In genomic region chr7:112512257-112512656, GRCm38 (mm10) we compare ENCODE assay signal across 26 mouse cellular contexts.
DNase-seq lines count a peak whose midpoint lies in the region; ATAC-seq lines count a peak whose summit lies in the region.
"Had no signal": no experiment of that assay in that cellular context is flagged by ENCODE, and none has a peak within 500 bp of the region (broad histone marks: within the 10 kb centered on the region; RNA-seq: fewer than 3 reads in every experiment).

No protein-coding gene starts in this region.

- H3K36me3 ChIP-seq in forebrain, embryonic 10.5 days (replicated peaks), result no peaks in the 10 kb centered on the region
- no peaks in the 10 kb centered on the region for H3K36me3 ChIP-seq in forebrain, embryonic 11.5 days (ENCODE audit: control insufficient read depth, insufficient read depth, low read length)
- no peaks in the 10 kb centered on the region for H3K36me3 ChIP-seq in heart, embryonic 15.5 days
- H3K36me3 ChIP-seq in midbrain, embryonic 10.5 days, result no peaks in the 10 kb centered on the region
- H3K36me3 ChIP-seq in midbrain, embryonic 11.5 days (ENCODE audit: control insufficient read depth, insufficient read depth, low read length), result no peaks in the 10 kb centered on the region
- H3K36me3 ChIP-seq: hindbrain, embryonic 15.5 days; intestine, embryonic 15.5 days; limb, embryonic 12.5 days; liver, embryonic 12.5 days; neural tube, embryonic 12.5 days had no signal

- H3K4me3 ChIP-seq in forebrain, embryonic 10.5 days, result no peak overlapping the region
- H3K4me3 ChIP-seq in forebrain, embryonic 11.5 days (ENCODE audit: low read depth, low read length), result no peak overlapping the region
- no peak overlapping the region for H3K4me3 ChIP-seq in heart, embryonic 15.5 days
- H3K4me3 ChIP-seq in midbrain, embryonic 10.5 days, result no peak overlapping the region
- no peak overlapping the region for H3K4me3 ChIP-seq in midbrain, embryonic 11.5 days (ENCODE audit: low read depth, low read length)
- H3K4me3 ChIP-seq: hindbrain, embryonic 15.5 days; intestine, embryonic 15.5 days; limb, embryonic 12.5 days; liver, embryonic 12.5 days; neural tube, embryonic 12.5 days had no signal

- DNase-seq in forebrain, embryonic 10.5 days (ENCODE audit: extremely low spot score, low spot score), result no peak
- no peak for DNase-seq in forebrain, embryonic 11.5 days (ENCODE audit: low spot score)
- no peak for DNase-seq in heart, postnatal 4 days
- no peak for DNase-seq in midbrain, embryonic 10.5 days (ENCODE audit: low spot score)
- no peak for DNase-seq in midbrain, embryonic 11.5 days (ENCODE audit: low spot score, missing footprints)
- DNase-seq in right cerebral cortex, adult 2 months (ENCODE audit: low spot score in 2 of 2), result no peak
- DNase-seq in left cerebral cortex, adult 11 months (ENCODE audit: low spot score), result no peak
- DNase-seq: cerebellum, adult 11 months; cerebellum, adult 9-11 months; gastrocnemius, postnatal 25 days; heart, postnatal 36 days; kidney, adult 8-10 months; kidney, postnatal 10 days; lung, adult 2 months; lung, postnatal 14 days; midbrain, embryonic 14.5 days; right cerebral cortex, postnatal 25 days; spleen, adult 18-20 months; thymus, postnatal 14 days had no signal

- 0 out of 2 replicates have a peak, but pooled peaks cover 5% of the 10 kb centered on the region for H3K27me3 ChIP-seq in forebrain, embryonic 10.5 days (ENCODE audit: poor library complexity, severe bottlenecking)
- no peaks in the 10 kb centered on the region for H3K27me3 ChIP-seq in forebrain, embryonic 11.5 days (ENCODE audit: control insufficient read depth, insufficient read depth, low read length)
- no peaks in the 10 kb centered on the region for H3K27me3 ChIP-seq in heart, embryonic 15.5 days
- no peaks in the 10 kb centered on the region for H3K27me3 ChIP-seq in midbrain, embryonic 10.5 days (ENCODE audit: low read depth, poor library complexity, severe bottlenecking)
- no peaks in the 10 kb centered on the region for H3K27me3 ChIP-seq in midbrain, embryonic 11.5 days (ENCODE audit: control insufficient read depth, insufficient read depth, low read length)
- H3K27me3 ChIP-seq: hindbrain, embryonic 15.5 days; intestine, embryonic 15.5 days; liver, embryonic 12.5 days; neural tube, embryonic 12.5 days had no signal

- H3K9ac ChIP-seq in forebrain, embryonic 11.5 days (ENCODE audit: low read length), result no peak overlapping the region
- no peak overlapping the region for H3K9ac ChIP-seq in heart, embryonic 15.5 days
- no peak overlapping the region for H3K9ac ChIP-seq in midbrain, embryonic 11.5 days (ENCODE audit: low read length)
- H3K9ac ChIP-seq: hindbrain, embryonic 15.5 days; intestine, embryonic 15.5 days; limb, embryonic 12.5 days; liver, embryonic 12.5 days; neural tube, embryonic 12.5 days had no signal

- ATAC-seq in forebrain, embryonic 11.5 days (replicated peaks; ENCODE audit: low FRiP score), result no peak
- peak; percentile 52; the same call in 1 of the 2 replicates for ATAC-seq in heart, embryonic 15.5 days (replicated peaks; ENCODE audit: insufficient number of reproducible peaks, insufficient read depth, low FRiP score, low read depth)
- no peak for ATAC-seq in midbrain, embryonic 11.5 days (ENCODE audit: low FRiP score)
- ATAC-seq: forebrain, embryonic 16.5 days; intestine, embryonic 15.5 days; liver, embryonic 12.5 days had no signal

- H3K4me1 ChIP-seq in forebrain, embryonic 10.5 days, result peaks cover 54% of the 10 kb centered on the region
- 0 out of 2 replicates have a peak, but pooled peaks cover 4% of the 10 kb centered on the region for H3K4me1 ChIP-seq in forebrain, embryonic 11.5 days (replicated peaks; ENCODE audit: control insufficient read depth, insufficient read depth, low read length)
- peaks cover 47% of the 10 kb centered on the region for H3K4me1 ChIP-seq in heart, embryonic 15.5 days (replicated peaks)
- H3K4me1 ChIP-seq in midbrain, embryonic 10.5 days, result peaks cover 53% of the 10 kb centered on the region
- peaks cover 15% of the 10 kb centered on the region for H3K4me1 ChIP-seq in midbrain, embryonic 11.5 days (ENCODE audit: control insufficient read depth, insufficient read depth, low read length)

- peak overlapping the region; percentile 53; the same call in 1 of the 2 replicates for H3K27ac ChIP-seq in forebrain, embryonic 10.5 days
- H3K27ac ChIP-seq in forebrain, embryonic 11.5 days (ENCODE audit: low read depth, low read length), result no peak overlapping the region
- H3K27ac ChIP-seq in heart, embryonic 15.5 days, result peak overlapping the region; percentile 70
- 0 out of 2 replicates have a peak overlapping the region, but pooled peaks have one; percentile 9 for H3K27ac ChIP-seq in midbrain, embryonic 10.5 days (replicated peaks)
- no peak overlapping the region for H3K27ac ChIP-seq in midbrain, embryonic 11.5 days (ENCODE audit: low read depth, low read length)
- H3K27ac ChIP-seq: hindbrain, embryonic 15.5 days; intestine, embryonic 15.5 days; limb, embryonic 12.5 days; liver, embryonic 12.5 days; neural tube, embryonic 12.5 days had no signal

- WGBS in forebrain, embryonic 10.5 days, result 31% methylated on average over 3 of the region's 3 CpGs
- 28% methylated on average over 3 of the region's 3 CpGs for WGBS in forebrain, embryonic 11.5 days
- 20% methylated on average over 3 of the region's 3 CpGs for WGBS in heart, embryonic 15.5 days
- WGBS in midbrain, embryonic 10.5 days, result 33% methylated on average over 3 of the region's 3 CpGs
- 29% methylated on average over 3 of the region's 3 CpGs for WGBS in midbrain, embryonic 11.5 days

- no peaks in the 10 kb centered on the region for H3K9me3 ChIP-seq in forebrain, embryonic 10.5 days
- no peaks in the 10 kb centered on the region for H3K9me3 ChIP-seq in forebrain, embryonic 11.5 days (ENCODE audit: control insufficient read depth, low read length)
- H3K9me3 ChIP-seq in heart, embryonic 15.5 days (replicated peaks), result no peaks in the 10 kb centered on the region
- no peaks in the 10 kb centered on the region for H3K9me3 ChIP-seq in midbrain, embryonic 10.5 days (replicated peaks)
- no peaks in the 10 kb centered on the region for H3K9me3 ChIP-seq in midbrain, embryonic 11.5 days (ENCODE audit: control insufficient read depth, low read length)
- H3K9me3 ChIP-seq: hindbrain, embryonic 15.5 days; intestine, embryonic 15.5 days; limb, embryonic 12.5 days; liver, embryonic 12.5 days; neural tube, embryonic 12.5 days had no signal

- no peak overlapping the region for H3K4me2 ChIP-seq in forebrain, embryonic 11.5 days (ENCODE audit: low read depth, low read length, severe bottlenecking)
- no peak overlapping the region for H3K4me2 ChIP-seq in heart, embryonic 15.5 days
- H3K4me2 ChIP-seq in midbrain, embryonic 11.5 days, result no peak overlapping the region
- H3K4me2 ChIP-seq: hindbrain, embryonic 15.5 days; intestine, embryonic 15.5 days; limb, embryonic 12.5 days; liver, embryonic 12.5 days; neural tube, embryonic 12.5 days had no signal

Comparison
In these comparisons a context has a peak if more than half of its experiments do, and no peak if none do; other contexts are left out.
1. H3K27ac ChIP-seq: peak in forebrain, embryonic 10.5 days (single experiment), heart, embryonic 15.5 days (single experiment) and midbrain, embryonic 10.5 days (single experiment); none in forebrain, embryonic 11.5 days (single experiment) and midbrain, embryonic 11.5 days (single experiment).